Mouse (Mus musculus) layer of hippocampus, adult 9-11 months (tissue): ENCODE data around the gene Ist1.

ENCODE experiments used
- DNase-seq: peaks from one replicate; pipeline ENCODE4 v3.0.0; 2022

Gene Ist1

DNA sequence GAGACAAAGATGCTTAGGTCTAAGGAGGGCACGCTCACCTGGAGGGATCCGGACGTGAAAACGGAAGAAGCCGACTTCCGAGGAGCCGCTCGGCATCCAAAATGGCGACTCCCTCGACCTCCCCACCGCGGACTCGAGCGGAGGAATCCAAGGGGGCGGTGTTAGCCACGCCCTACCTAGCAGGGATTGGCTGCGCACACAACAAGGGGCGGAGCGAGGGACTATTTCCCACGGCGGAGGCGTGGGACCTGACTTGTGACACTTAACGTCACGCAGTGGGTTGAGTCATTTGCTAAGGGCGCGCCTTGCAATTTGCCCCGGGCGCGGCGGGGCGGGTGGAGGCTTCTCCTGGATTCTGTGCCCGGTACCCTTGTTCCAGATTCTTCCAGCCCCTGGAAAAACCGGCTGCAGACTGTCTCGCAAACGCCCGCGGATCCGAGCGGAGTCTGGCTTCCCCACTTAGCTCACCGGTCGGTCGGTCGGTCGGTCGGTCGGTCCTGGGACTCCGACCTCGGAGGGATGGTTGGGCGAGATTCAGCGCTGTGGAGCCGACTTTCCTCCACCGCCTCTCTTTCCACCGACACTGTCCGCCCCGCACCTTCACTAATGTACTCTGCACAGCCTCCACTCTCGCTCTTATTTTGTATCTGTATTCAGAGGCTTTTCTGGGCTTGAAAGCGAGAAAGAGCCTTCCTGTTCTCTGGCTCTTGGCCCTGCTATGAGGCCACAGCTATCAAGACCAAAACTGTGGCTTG lies at the start of gene Ist1:
TSS of gene Ist1 (minus strand) at position 115 of the 755 bp plus-strand sequence.
- DNase-seq = peak; percentile 97

DNA sequence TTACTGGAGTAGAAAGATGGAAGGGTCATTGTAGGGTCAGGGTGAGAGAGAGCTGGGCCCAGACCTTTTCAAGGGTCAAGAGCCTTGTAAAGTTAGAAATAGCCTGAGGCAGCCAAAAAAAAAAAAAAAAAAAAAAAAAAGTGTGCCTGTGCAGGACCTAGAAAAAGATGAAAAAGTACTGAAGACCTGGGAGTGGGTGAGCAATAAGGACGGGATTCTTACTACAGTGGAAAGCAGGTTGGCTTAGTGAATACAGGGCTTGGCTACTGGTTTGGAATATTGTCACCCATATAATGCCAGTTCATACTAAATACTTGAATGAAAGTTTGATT lies 45.0 kb upstream of the Ist1 start:
- DNase-seq = no peak

DNA sequence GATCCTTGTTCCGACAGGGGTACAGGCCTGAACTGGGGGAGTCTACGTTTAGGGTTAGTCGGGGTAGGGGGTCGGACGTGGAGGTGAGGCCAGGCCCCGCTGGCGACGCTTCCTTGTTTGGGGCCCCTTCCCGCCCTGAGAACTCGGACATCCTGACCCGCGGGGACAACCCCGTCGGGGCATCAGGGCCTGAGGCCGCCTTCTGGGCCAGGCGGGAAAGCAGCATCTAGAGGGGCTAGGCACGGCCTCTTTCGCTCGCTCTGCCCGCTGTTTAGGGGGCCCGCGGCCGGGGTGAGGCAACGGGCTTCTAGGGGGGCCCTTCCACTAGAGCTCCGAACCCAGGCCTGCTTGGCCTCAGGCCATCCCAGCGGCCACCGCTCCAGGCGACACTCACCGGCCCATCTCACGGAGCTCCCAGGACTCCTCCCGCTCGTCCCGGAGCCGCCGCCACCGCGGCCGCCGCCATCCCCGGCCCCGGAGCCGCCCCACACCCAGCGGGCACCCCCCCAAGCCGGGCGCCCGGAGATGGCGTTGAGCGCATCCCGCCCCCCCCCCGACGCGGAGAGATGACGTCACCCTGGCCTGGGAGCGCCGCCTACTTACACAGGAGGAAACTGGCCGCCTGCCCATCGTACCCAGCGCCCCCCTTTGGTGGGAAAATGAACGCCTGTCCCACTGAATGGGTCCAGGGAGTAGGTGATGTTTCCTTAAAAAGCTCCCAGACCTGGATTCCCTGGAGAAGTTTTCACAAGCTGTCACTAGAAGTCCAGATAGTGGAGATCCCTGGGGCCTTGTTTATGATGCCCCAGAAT lies 44.4 kb upstream of the Ist1 start, which contains the start of gene Atxn1l:
TSS of gene Atxn1l (minus strand) at position 503 of the 812 bp plus-strand sequence.
- peak; percentile 80 for DNase-seq

- DNase-seq = no peak
These were observed 43.8 kb upstream of the Ist1 start for GRCm38 (mm10) chr8:109736819-109737218.

- no peak for DNase-seq
These were observed 41.0 kb upstream of the Ist1 start for GRCm38 (mm10) chr8:109734018-109734417.

DNA sequence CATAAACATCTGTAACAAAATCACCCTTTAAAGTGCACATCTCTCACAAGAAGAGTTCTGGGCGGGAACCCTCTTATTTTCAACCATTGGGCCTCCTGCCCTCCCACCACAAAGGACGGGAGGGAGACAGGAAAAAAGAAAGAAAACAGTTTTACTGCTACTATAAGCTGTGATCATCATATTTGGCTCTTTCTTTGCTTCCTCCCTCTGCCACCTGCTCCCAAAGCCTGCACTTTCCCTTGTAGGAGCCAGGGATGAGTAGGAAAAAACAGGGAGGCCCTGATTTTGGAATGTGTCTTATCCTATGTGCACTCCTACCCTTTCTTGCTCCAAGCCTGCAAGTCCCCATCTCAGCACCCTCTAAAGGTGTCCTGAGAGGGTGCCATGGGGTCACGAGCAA lies 38.0 kb upstream of the Ist1 start:
- peak; percentile 38 for DNase-seq

GRCm38 (mm10) chr8:109725106-109725505 lies 32.0 kb upstream of the Ist1 start:
- DNase-seq = no peak

DNA sequence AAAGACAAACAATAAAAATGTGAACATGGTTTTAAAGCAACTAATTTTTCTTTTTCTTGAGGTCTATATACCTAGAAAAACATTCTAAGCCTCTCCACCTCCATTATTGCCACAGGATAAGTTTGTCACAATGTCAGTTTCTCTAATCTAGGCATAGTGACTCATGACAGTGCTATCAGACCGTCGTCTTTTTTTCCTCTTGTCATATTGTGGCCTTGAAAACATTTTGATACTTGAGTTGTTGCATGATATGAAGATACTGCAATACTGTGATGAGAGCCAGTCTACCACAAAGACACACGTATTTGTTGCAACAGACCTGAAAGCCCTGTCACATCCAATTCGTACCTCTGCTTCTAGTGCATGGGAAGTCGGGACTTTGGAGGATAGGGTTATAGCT lies 21.9 kb upstream of the Ist1 start:
- no peak for DNase-seq

DNA sequence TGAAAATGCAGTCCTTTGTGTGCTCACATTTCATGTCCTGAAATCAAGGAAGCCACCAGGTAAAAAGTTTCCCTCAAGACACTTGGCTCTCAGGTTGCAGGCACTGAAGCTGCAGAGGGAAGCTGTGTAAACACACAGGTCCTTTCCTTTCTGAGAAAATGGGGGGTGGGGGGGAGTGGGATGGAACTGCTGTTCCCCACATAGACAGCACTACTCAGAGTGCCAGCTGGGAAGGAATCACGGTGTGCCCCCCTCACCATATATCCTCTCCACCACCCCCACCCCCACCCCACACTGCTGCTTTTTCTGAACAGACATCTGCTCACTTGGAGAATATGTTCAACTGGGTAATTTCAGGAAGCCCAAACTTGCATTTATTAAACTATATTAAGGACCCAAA lies 19.5 kb upstream of the Ist1 start:
- DNase-seq = no peak

DNA sequence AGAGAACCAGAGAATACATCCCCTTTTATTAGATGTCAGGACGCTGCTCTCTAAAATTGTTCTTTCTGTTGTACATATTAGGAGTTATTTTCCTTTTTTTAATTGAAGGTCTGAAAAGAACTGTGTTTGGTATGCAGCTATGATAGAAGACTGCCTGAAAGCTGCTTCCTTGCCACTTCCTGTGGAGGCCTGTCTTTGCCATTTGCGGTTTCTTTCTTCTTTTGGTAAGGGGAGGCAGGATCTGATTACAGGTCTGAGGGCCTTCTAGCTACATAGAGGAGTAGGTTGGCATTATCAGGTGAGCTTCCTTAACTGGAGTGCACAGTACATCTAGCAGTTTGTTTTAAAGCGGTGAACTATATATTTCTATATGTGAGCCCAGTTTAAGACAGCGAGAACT lies 14.9 kb upstream of the Ist1 start:
- DNase-seq = no peak

DNA sequence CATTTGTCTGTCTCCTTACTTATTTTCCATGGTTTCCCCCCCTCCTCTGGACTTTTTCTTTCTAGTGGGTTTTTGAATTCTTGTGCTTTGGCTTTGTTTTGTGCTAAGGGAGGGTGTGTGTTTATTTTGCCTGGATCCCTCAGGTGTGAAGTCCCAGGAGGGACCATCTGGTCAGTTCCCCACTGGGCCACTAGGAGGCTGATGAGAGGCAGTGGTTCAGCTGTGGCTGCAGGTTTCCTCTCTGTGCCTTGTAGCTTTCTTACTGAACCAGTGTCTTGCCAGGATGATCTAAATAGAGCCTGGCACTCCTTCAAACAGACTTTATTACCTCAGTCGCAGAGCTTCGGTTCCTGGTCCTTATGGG lies 13.8 kb upstream of the Ist1 start:
- DNase-seq = peak; percentile 56

GRCm38 (mm10) chr8:109706076-109706873 lies 13.2 kb upstream of the Ist1 start:
- no peak for DNase-seq

GRCm38 (mm10) chr8:109705320-109706075 lies 12.4 kb upstream of the Ist1 start, which contains the start of gene Zfp821:
TSS of gene Zfp821 (plus strand) at chr8:109705546.
- peak; percentile 95 for DNase-seq

- peak; percentile 17 for DNase-seq
These were observed 11.7 kb upstream of the Ist1 start for GRCm38 (mm10) chr8:109704565-109705319.

DNA sequence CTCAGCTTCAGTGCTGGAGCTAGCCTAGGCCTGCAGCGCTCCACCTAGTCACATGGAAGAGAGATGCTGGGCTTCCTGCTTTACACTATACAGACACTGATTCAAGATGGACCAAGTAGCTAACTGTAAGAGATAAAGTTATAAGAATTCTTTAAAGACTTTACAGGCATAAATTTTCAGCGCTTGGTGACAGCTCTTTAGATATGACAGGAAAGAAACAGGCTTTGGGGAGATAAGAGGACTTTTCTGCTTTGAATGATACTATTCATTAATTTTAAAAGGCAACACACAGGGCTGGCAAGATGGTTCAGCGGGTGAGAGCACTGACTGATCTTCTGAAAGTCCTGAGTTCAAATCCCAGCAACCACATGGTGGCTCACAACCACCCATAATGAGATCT lies 5.4 kb upstream of the Ist1 start:
- no peak for DNase-seq

GRCm38 (mm10) chr8:109697754-109698153 lies 4.7 kb upstream of the Ist1 start:
- no peak for DNase-seq

- no peak for DNase-seq
These were observed 1.1 kb upstream of the Ist1 start for GRCm38 (mm10) chr8:109694154-109694553.

DNA sequence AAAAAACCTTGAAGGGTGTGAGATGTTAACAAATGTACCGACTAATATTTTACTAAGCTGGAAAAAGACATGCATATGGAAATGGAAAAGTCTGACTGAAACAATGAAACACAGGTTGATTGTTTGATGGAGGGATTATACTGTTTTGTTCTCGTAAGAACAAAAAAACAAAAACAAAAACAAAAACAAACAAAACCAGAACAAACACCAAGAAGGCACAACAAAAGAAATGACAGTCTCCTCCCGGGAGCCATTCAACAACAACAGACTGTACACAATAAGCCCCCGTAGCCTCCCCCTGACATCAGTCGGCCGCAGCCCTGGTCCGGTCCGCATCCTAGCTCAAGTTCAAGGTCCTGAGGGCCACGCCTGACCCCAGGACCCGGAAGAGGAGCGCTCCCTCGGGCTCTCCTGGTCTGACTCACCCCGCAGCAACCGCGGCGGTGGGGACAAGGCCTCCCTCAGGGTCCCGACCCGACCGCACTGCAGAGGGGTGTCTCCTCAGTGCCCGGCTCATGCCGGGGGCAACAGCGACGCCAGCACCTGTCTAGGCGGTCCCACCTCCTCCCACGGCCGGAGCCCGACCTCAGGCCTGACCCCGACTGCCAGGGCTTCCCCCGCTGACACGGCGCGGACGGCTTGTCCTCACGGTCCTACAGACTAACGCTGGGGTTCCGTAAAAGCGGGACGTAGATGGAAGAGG lies 466 bp downstream of the Ist1 start:
- DNase-seq = no peak

DNA sequence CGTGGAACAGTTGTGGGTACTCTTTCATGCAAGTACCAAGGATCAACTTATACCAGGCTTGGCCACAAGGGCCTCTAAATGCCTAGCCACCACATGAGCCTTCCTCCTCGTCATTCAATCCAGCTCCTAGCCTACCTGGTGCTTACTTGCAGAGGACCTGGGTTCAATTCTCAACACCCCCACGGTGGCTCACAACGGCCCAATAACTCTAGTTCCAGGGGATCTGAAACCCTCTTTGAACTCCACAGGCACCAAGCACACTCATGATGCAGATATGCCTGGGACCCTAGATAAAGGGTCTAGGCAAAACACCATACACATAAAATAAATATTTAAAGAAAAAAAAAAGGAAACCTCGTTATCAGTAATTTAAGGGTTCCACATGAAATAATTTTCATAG lies 1.3 kb downstream of the Ist1 start:
- DNase-seq = no peak

GRCm38 (mm10) chr8:109687248-109687647 lies 5.8 kb downstream of the Ist1 start:
- DNase-seq = no peak

- DNase-seq = no peak
These were observed 10.9 kb downstream of the Ist1 start for GRCm38 (mm10) chr8:109682120-109682519.
